15 mouse cellular contexts compared by ENCODE assay signal in genomic region chr17:34354940-34355339, GRCm38 (mm10). TPM values are rescaled to one million over a fixed set of nuclear protein-coding genes. Genes with fewer than 3 reads are reported as not detected.
DNase-seq lines count a peak whose midpoint lies in the region; ATAC-seq and TF ChIP-seq lines count a peak whose summit lies in the region.
"Had no signal": no experiment of that assay in that cellular context is flagged by ENCODE, and none has a peak within 500 bp of the region (broad histone marks: within the 10 kb centered on the region; RNA-seq: fewer than 3 reads in every experiment).

No protein-coding gene starts in this region.

- 0 out of 2 replicates have a peak, but pooled peaks have one; percentile 25 for ATAC-seq in liver, postnatal 0 days
- no peak for ATAC-seq in liver, embryonic 12.5 days
- peak; percentile 88 for ATAC-seq in activated CD4-positive, CD25-positive, alpha-beta regulatory T cell, adult 4 months
- ATAC-seq in midbrain, postnatal 0 days (ENCODE audit: low FRiP score) = no peak

- H3K4me1 ChIP-seq in liver, postnatal 0 days (ENCODE audit: insufficient read depth) = peaks cover 11% of the 10 kb centered on the region
- H3K4me1 ChIP-seq in liver, embryonic 12.5 days = no peaks in the 10 kb centered on the region
- H3K4me1 ChIP-seq in hindbrain, embryonic 10.5 days (replicated peaks) = no peaks in the 10 kb centered on the region
- H3K4me1 ChIP-seq in midbrain, postnatal 0 days (ENCODE audit: insufficient read depth, low read length) = no peaks in the 10 kb centered on the region

- intact Hi-C loops in left cerebral cortex, postnatal 36 days (cut with DNase I) = no loop called here

- H3K36me3 ChIP-seq in liver, postnatal 0 days (replicated peaks; ENCODE audit: insufficient read depth, low read length) = no peaks in the 10 kb centered on the region
- H3K36me3 ChIP-seq in liver, embryonic 12.5 days = no peaks in the 10 kb centered on the region
- no peaks in the 10 kb centered on the region for H3K36me3 ChIP-seq in splenic B cell, adult 2 months (ENCODE audit: control insufficient read depth, insufficient read depth, low read length, poor library complexity, severe bottlenecking)
- no peaks in the 10 kb centered on the region for H3K36me3 ChIP-seq in hindbrain, embryonic 10.5 days
- H3K36me3 ChIP-seq in midbrain, postnatal 0 days (ENCODE audit: insufficient read depth, low read length) = no peaks in the 10 kb centered on the region

- no peak for TF ChIP-seq EP300 in liver, postnatal 0 days (IDR thresholded peaks at IDR 0.05; ENCODE audit: low read depth)

- peaks cover under 1% of the 10 kb centered on the region; the same call in 1 of the 2 replicates for H3K27me3 ChIP-seq in liver, postnatal 0 days (ENCODE audit: insufficient read depth, low read length)
- peaks cover 4% of the 10 kb centered on the region; the same call in 1 of the 2 replicates for H3K27me3 ChIP-seq in liver, embryonic 12.5 days (replicated peaks)
- no peaks in the 10 kb centered on the region for H3K27me3 ChIP-seq in splenic B cell, adult 2 months (ENCODE audit: control insufficient read depth, insufficient read depth, low read length, poor library complexity, severe bottlenecking)
- H3K27me3 ChIP-seq in hindbrain, embryonic 10.5 days (ENCODE audit: insufficient read depth, poor library complexity, severe bottlenecking) = no peaks in the 10 kb centered on the region; the same call in 1 of the 2 replicates
- no peaks in the 10 kb centered on the region for H3K27me3 ChIP-seq in midbrain, postnatal 0 days (ENCODE audit: insufficient read depth, low read length)

- TF ChIP-seq CTCF in liver, postnatal 0 days (IDR thresholded peaks at IDR 0.05; ENCODE audit: low read depth) = no peak
- no peak for TF ChIP-seq CTCF in midbrain, postnatal 0 days (IDR thresholded peaks at IDR 0.05)

- 21% methylated on average over 1 of the region's 1 CpGs for WGBS in liver, postnatal 0 days (ENCODE audit: insufficient replicate concordance)
- WGBS in liver, embryonic 12.5 days (ENCODE audit: insufficient replicate concordance) = 6% methylated on average over 1 of the region's 1 CpGs
- WGBS in hindbrain, embryonic 10.5 days = 92% methylated on average over 1 of the region's 1 CpGs
- 86% methylated on average over 1 of the region's 1 CpGs for WGBS in midbrain, postnatal 0 days

- H3K4me2 ChIP-seq in liver, postnatal 0 days (ENCODE audit: low read depth, low read length) = peak overlapping the region; percentile 11; the same call in 1 of the 2 replicates
- H3K4me2 ChIP-seq in liver, embryonic 12.5 days = no peak overlapping the region
- no peak overlapping the region for H3K4me2 ChIP-seq in midbrain, postnatal 0 days (ENCODE audit: low read depth, low read length, poor library complexity, severe bottlenecking)

- H3K9ac ChIP-seq in liver, postnatal 0 days (replicated peaks) = no peak overlapping the region
- H3K9ac ChIP-seq in liver, embryonic 12.5 days = no peak overlapping the region
- no peak overlapping the region for H3K9ac ChIP-seq in midbrain, postnatal 0 days (replicated peaks; ENCODE audit: low read length, poor library complexity, severe bottlenecking)

- no peaks in the 10 kb centered on the region for H3K9me3 ChIP-seq in liver, postnatal 0 days (ENCODE audit: low read length)
- H3K9me3 ChIP-seq in liver, embryonic 12.5 days (replicated peaks) = no peaks in the 10 kb centered on the region
- no peaks in the 10 kb centered on the region for H3K9me3 ChIP-seq in hindbrain, embryonic 10.5 days
- H3K9me3 ChIP-seq in midbrain, postnatal 0 days (ENCODE audit: low read length) = no peaks in the 10 kb centered on the region

- peak; percentile 40 for DNase-seq in liver, postnatal 0 days
- peak; percentile 38 for DNase-seq in lung, postnatal 36 days
- DNase-seq in splenic B cell, adult 2 months (ENCODE audit: low read depth, low spot score) = peak; percentile 88
- no peak for DNase-seq in hindbrain, embryonic 10.5 days (ENCODE audit: low spot score)
- DNase-seq in midbrain, postnatal 0 days (ENCODE audit: low spot score) = no peak
- no peak for DNase-seq in left cerebral cortex, postnatal 36 days (ENCODE audit: low spot score in 2 of 2)
- DNase-seq: cerebellum, postnatal 36 days; kidney, postnatal 4 days; midbrain, embryonic 14.5 days had no signal

- no peak overlapping the region for H3K4me3 ChIP-seq in liver, postnatal 0 days (ENCODE audit: low read depth, low read length)
- no peak overlapping the region for H3K4me3 ChIP-seq in liver, embryonic 12.5 days
- H3K4me3 ChIP-seq in hindbrain, embryonic 10.5 days = no peak overlapping the region
- no peak overlapping the region for H3K4me3 ChIP-seq in midbrain, postnatal 0 days (ENCODE audit: low read depth, low read length)

- peak overlapping the region; percentile 70 for H3K27ac ChIP-seq in liver, postnatal 0 days (ENCODE audit: low read depth)
- no peak overlapping the region for H3K27ac ChIP-seq in liver, embryonic 12.5 days
- no peak overlapping the region for H3K27ac ChIP-seq in hindbrain, embryonic 10.5 days
- H3K27ac ChIP-seq in midbrain, postnatal 0 days (ENCODE audit: low read depth, low read length) = no peak overlapping the region

RNA-seq across cellular contexts. Expression of gene Btnl2, which starts 0.3 kb away (rescaled TPM):
- polyA plus RNA-seq in liver, postnatal 0 days (2015; fragmentation: Nextera tagmentation; extraction: Ambion mirVana) = not detected in 2 replicates
- polyA plus RNA-seq in liver, embryonic 12.5 days (2016; fragmentation: Nextera tagmentation; extraction: Ambion mirVana) = 0.07 TPM in 1 of 2 replicates, not detected in the other
- under 1 TPM; 0.17 to 0.42 TPM for polyA plus RNA-seq in activated CD4-positive, CD25-positive, alpha-beta regulatory T cell, adult 4 months (2017; shearing (Covaris generic))
- polyA plus RNA-seq in hindbrain, embryonic 10.5 days (2016; fragmentation: Nextera tagmentation; extraction: Ambion mirVana) = not detected in 2 replicates
- total RNA-seq in midbrain, postnatal 0 days (2014; rRNA removed) = not detected in 2 replicates
- not detected in 2 replicates for polyA plus RNA-seq in midbrain, postnatal 0 days (2015; fragmentation: Nextera tagmentation; extraction: Ambion mirVana)
- total RNA-seq in left cerebral cortex, postnatal 36 days (2021) = under 1 TPM; 0.50 to 0.74 TPM
- polyA plus RNA-seq: heart, embryonic 14.5 days; midbrain, embryonic 14.5 days had no signal

RNA-seq across cellular contexts. Expression of gene Btnl1, which starts 22.0 kb away (rescaled TPM):
- polyA plus RNA-seq in liver, postnatal 0 days (2015; fragmentation: Nextera tagmentation; extraction: Ambion mirVana) = not detected in 2 replicates
- not detected in 2 replicates for polyA plus RNA-seq in liver, embryonic 12.5 days (2016; fragmentation: Nextera tagmentation; extraction: Ambion mirVana)
- polyA plus RNA-seq in activated CD4-positive, CD25-positive, alpha-beta regulatory T cell, adult 4 months (2017; shearing (Covaris generic)) = not detected
- not detected in 2 replicates for polyA plus RNA-seq in hindbrain, embryonic 10.5 days (2016; fragmentation: Nextera tagmentation; extraction: Ambion mirVana)
- not detected in 2 replicates for total RNA-seq in midbrain, postnatal 0 days (2014; rRNA removed)
- not detected in 2 replicates for polyA plus RNA-seq in midbrain, postnatal 0 days (2015; fragmentation: Nextera tagmentation; extraction: Ambion mirVana)
- not detected for total RNA-seq in left cerebral cortex, postnatal 36 days (2021)
- total RNA-seq: left cerebral cortex, postnatal 14 days had no signal
- polyA plus RNA-seq: heart, embryonic 14.5 days; midbrain, embryonic 14.5 days had no signal

RNA-seq across cellular contexts. Expression of gene H2-Eb2, which starts 29.5 kb away (rescaled TPM):
- not detected in 2 replicates for polyA plus RNA-seq in liver, postnatal 0 days (2015; fragmentation: Nextera tagmentation; extraction: Ambion mirVana)
- not detected in 2 replicates for polyA plus RNA-seq in liver, embryonic 12.5 days (2016; fragmentation: Nextera tagmentation; extraction: Ambion mirVana)
- polyA plus RNA-seq in activated CD4-positive, CD25-positive, alpha-beta regulatory T cell, adult 4 months (2017; shearing (Covaris generic)) = under 1 TPM; 0.13 to 0.36 TPM
- not detected in 2 replicates for polyA plus RNA-seq in hindbrain, embryonic 10.5 days (2016; fragmentation: Nextera tagmentation; extraction: Ambion mirVana)
- 0.22 and 0.33 TPM in 2 replicates for total RNA-seq in midbrain, postnatal 0 days (2014; rRNA removed)
- polyA plus RNA-seq in midbrain, postnatal 0 days (2015; fragmentation: Nextera tagmentation; extraction: Ambion mirVana) = 0.06 and 0.09 TPM in 2 replicates
- not detected for total RNA-seq in left cerebral cortex, postnatal 36 days (2021)
- total RNA-seq: left cerebral cortex, postnatal 14 days had no signal
- polyA plus RNA-seq: heart, embryonic 14.5 days; liver, embryonic 16.5 days; midbrain, embryonic 14.5 days; stomach, embryonic 16.5 days had no signal

RNA-seq across cellular contexts. Expression of gene BC051142, which starts 43.7 kb away (rescaled TPM):
- polyA plus RNA-seq in liver, postnatal 0 days (2015; fragmentation: Nextera tagmentation; extraction: Ambion mirVana) = 0.08 TPM in 1 of 2 replicates, not detected in the other
- polyA plus RNA-seq in liver, embryonic 12.5 days (2016; fragmentation: Nextera tagmentation; extraction: Ambion mirVana) = 0.18 and 0.31 TPM in 2 replicates
- 1 to 10 TPM in 1 of 2 experiments, not detected in 1; 2.3 TPM for polyA plus RNA-seq in activated CD4-positive, CD25-positive, alpha-beta regulatory T cell, adult 4 months (2017; shearing (Covaris generic))
- 1.4 and 2.0 TPM in 2 replicates for polyA plus RNA-seq in hindbrain, embryonic 10.5 days (2016; fragmentation: Nextera tagmentation; extraction: Ambion mirVana)
- 2.0 and 9.2 TPM in 2 replicates for total RNA-seq in midbrain, postnatal 0 days (2014; rRNA removed)
- 6.7 and 7.8 TPM in 2 replicates for polyA plus RNA-seq in midbrain, postnatal 0 days (2015; fragmentation: Nextera tagmentation; extraction: Ambion mirVana)
- total RNA-seq in left cerebral cortex, postnatal 36 days (2021) = 1 to 10 TPM; 4.1 TPM
- polyA plus RNA-seq: heart, embryonic 14.5 days had no signal

RNA-seq across cellular contexts. Expression of gene H2-Eb1, which starts 49.3 kb away (rescaled TPM):
- 8.2 and 9.3 TPM in 2 replicates for polyA plus RNA-seq in liver, postnatal 0 days (2015; fragmentation: Nextera tagmentation; extraction: Ambion mirVana)
- 0.15 and 0.37 TPM in 2 replicates for polyA plus RNA-seq in liver, embryonic 12.5 days (2016; fragmentation: Nextera tagmentation; extraction: Ambion mirVana)
- polyA plus RNA-seq in activated CD4-positive, CD25-positive, alpha-beta regulatory T cell, adult 4 months (2017; shearing (Covaris generic)) = 10 to 100 TPM in 1 of 2 experiments, 1 to 10 TPM in 1; 5.2 to 64.7 TPM
- polyA plus RNA-seq in hindbrain, embryonic 10.5 days (2016; fragmentation: Nextera tagmentation; extraction: Ambion mirVana) = 1.0 and 1.3 TPM in 2 replicates
- 0.88 and 1.7 TPM in 2 replicates for total RNA-seq in midbrain, postnatal 0 days (2014; rRNA removed)
- 5.0 and 5.2 TPM in 2 replicates for polyA plus RNA-seq in midbrain, postnatal 0 days (2015; fragmentation: Nextera tagmentation; extraction: Ambion mirVana)
- total RNA-seq in left cerebral cortex, postnatal 36 days (2021) = 1 to 10 TPM; 2.7 to 2.9 TPM

Comparison
In these comparisons a context has a peak if more than half of its experiments do, and no peak if none do; other contexts are left out.
1. ATAC-seq: peak in liver, postnatal 0 days (single experiment) and activated CD4-positive, CD25-positive, alpha-beta regulatory T cell, adult 4 months (single experiment); none in liver, embryonic 12.5 days (single experiment) and midbrain, postnatal 0 days (single experiment).
2. DNase-seq: peak in liver, postnatal 0 days (single experiment), lung, postnatal 36 days (single experiment) and splenic B cell, adult 2 months (single experiment); none in hindbrain, embryonic 10.5 days (single experiment), midbrain, postnatal 0 days (single experiment) and left cerebral cortex, postnatal 36 days (0 of 2).